In the genomic region with DNA sequence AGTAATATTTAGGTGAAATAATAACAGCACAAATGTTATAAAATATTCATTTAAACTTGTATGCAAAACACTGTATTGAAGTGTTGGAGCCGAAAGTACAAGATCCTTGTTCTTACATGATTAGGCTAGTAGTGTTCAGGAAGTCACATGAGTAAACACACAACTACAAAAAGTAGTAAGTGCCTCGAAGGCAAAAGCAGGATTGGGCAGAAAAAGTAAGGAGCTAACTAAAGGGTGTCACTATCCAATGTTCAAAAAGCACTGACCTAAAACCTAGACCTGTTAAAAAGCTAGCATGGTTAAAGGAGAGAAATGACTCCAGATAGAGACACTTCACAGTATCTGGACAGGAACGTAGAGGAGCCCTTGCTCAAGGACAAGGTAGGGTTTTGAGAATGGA, we compare ENCODE assay signal across 8 mouse cellular contexts. TPM values are rescaled to one million over a fixed set of nuclear protein-coding genes. Genes with fewer than 3 reads are reported as not detected.
DNase-seq lines count a peak whose midpoint lies in the region; ATAC-seq and TF ChIP-seq lines count a peak whose summit lies in the region.

No protein-coding gene starts in this region.

- no peak overlapping the region for H3K9ac ChIP-seq in liver, adult 2 months (ENCODE audit: low read depth, low read length)
- 0 out of 2 replicates have a peak overlapping the region, but pooled peaks have one; percentile 2 for H3K9ac ChIP-seq in embryonic facial prominence, embryonic 11.5 days (replicated peaks; ENCODE audit: low read length)

- H3K27me3 ChIP-seq in liver, adult 2 months (ENCODE audit: control insufficient read depth, insufficient read depth, low read length), result no peaks in the 10 kb centered on the region
- no peaks in the 10 kb centered on the region for H3K27me3 ChIP-seq in embryonic facial prominence, embryonic 11.5 days (ENCODE audit: control insufficient read depth, insufficient read depth, low read length)
- no peaks in the 10 kb centered on the region for H3K27me3 ChIP-seq in limb, embryonic 10.5 days (ENCODE audit: low read depth, poor library complexity, severe bottlenecking)
- no peaks in the 10 kb centered on the region for H3K27me3 ChIP-seq in splenic B cell, adult 2 months (ENCODE audit: control insufficient read depth, insufficient read depth, low read length, poor library complexity, severe bottlenecking)

- H3K27ac ChIP-seq in liver, adult 2 months (replicated peaks; ENCODE audit: insufficient read depth, low read depth, low read length), result no peak overlapping the region
- no peak overlapping the region for H3K27ac ChIP-seq in embryonic facial prominence, embryonic 11.5 days (replicated peaks; ENCODE audit: low read depth, low read length)
- no peak overlapping the region; the same call in 1 of the 2 replicates for H3K27ac ChIP-seq in limb, embryonic 10.5 days

- peak; percentile 23 for DNase-seq in liver, adult 2 months (ENCODE audit: extremely low read depth, low read depth, low spot score)
- DNase-seq in liver, result no peak
- DNase-seq in embryonic facial prominence, embryonic 11.5 days (ENCODE audit: low spot score), result no peak
- no peak for DNase-seq in limb, embryonic 10.5 days (ENCODE audit: low spot score)
- DNase-seq in splenic B cell, adult 2 months (ENCODE audit: low read depth, low spot score), result peak; percentile 7
- no peak for DNase-seq in cerebellum, adult 9-11 months
- no peak for DNase-seq in left cerebral cortex, postnatal 4 days
- no peak for DNase-seq in left cerebral cortex, postnatal 10 days (ENCODE audit: extremely low spot score in 1 of 2, low spot score in 2 of 2)

- 11% methylated on average over 3 of the region's 3 CpGs for WGBS in liver, adult 2 months
- WGBS in embryonic facial prominence, embryonic 11.5 days, result 72% methylated on average over 3 of the region's 3 CpGs
- WGBS in limb, embryonic 10.5 days, result 79% methylated on average over 3 of the region's 3 CpGs

- H3K9me3 ChIP-seq in embryonic facial prominence, embryonic 11.5 days (replicated peaks; ENCODE audit: control insufficient read depth, low read length), result no peaks in the 10 kb centered on the region
- H3K9me3 ChIP-seq in limb, embryonic 10.5 days (replicated peaks), result no peaks in the 10 kb centered on the region

- H3K79me2 ChIP-seq in liver, adult 2 months (ENCODE audit: control insufficient read depth, insufficient read depth, low read length), result no peaks in the 10 kb centered on the region; the same call in 1 of the 2 replicates

- no peak for TF ChIP-seq POLR2A in liver, adult 2 months (IDR thresholded peaks at IDR 0.05; ENCODE audit: extremely low read depth, insufficient read depth, low read length)

- no peak for TF ChIP-seq CTCF in liver, adult 2 months (IDR thresholded peaks at IDR 0.05; ENCODE audit: low read depth, low read length)

- no peak overlapping the region for H3K4me3 ChIP-seq in liver, adult 2 months (ENCODE audit: insufficient read depth, low read depth, low read length)
- H3K4me3 ChIP-seq in embryonic facial prominence, embryonic 11.5 days (ENCODE audit: low read depth, low read length), result peak overlapping the region; percentile 85
- peak overlapping the region; percentile 84 for H3K4me3 ChIP-seq in limb, embryonic 10.5 days

- no peak for ATAC-seq in embryonic facial prominence, embryonic 11.5 days (replicated peaks; ENCODE audit: insufficient number of reproducible peaks, low FRiP score, low TSS enrichment, low read depth)

- H3K36me3 ChIP-seq in liver, adult 2 months (ENCODE audit: control insufficient read depth, insufficient read depth, low read length), result peaks cover 4% of the 10 kb centered on the region
- H3K36me3 ChIP-seq in embryonic facial prominence, embryonic 11.5 days (replicated peaks; ENCODE audit: control insufficient read depth, insufficient read depth, low read depth, low read length), result no peaks in the 10 kb centered on the region
- peaks cover 34% of the 10 kb centered on the region for H3K36me3 ChIP-seq in limb, embryonic 10.5 days
- 0 out of 2 replicates have a peak, but pooled peaks cover 1% of the 10 kb centered on the region for H3K36me3 ChIP-seq in splenic B cell, adult 2 months (ENCODE audit: control insufficient read depth, insufficient read depth, low read length, poor library complexity, severe bottlenecking)

- peaks cover 3% of the 10 kb centered on the region for H3K4me1 ChIP-seq in liver, adult 2 months (ENCODE audit: control insufficient read depth, insufficient read depth, low read length)
- no peaks in the 10 kb centered on the region for H3K4me1 ChIP-seq in embryonic facial prominence, embryonic 11.5 days (ENCODE audit: control insufficient read depth, insufficient read depth, low read length)
- peaks cover 16% of the 10 kb centered on the region for H3K4me1 ChIP-seq in limb, embryonic 10.5 days

- peak overlapping the region; percentile 52 for H3K4me2 ChIP-seq in embryonic facial prominence, embryonic 11.5 days (ENCODE audit: low read depth, low read length)

- intact Hi-C loops in left cerebral cortex, postnatal 4 days (cut with DNase I), result no loop called here
- intact Hi-C loops in left cerebral cortex, postnatal 10 days (cut with DNase I), result no loop called here

RNA-seq across cellular contexts. Expression of a gene that starts 0.9 kb away (rescaled TPM):
- total RNA-seq in liver, adult 2 months (2014; rRNA removed), result 1.3 and 1.5 TPM in 2 replicates
- polyA plus RNA-seq in liver, adult 2 months (2012; rRNA removed), result 0.12 and 0.27 TPM in 2 replicates
- polyA plus RNA-seq in embryonic facial prominence, embryonic 11.5 days (2014; fragmentation: Nextera tagmentation; extraction: Ambion mirVana), result 84.3 and 100 TPM in 2 replicates
- 92.0 and 92.9 TPM in 2 replicates for polyA plus RNA-seq in limb, embryonic 10.5 days (2016; fragmentation: Nextera tagmentation; extraction: Ambion mirVana)
- total RNA-seq in left cerebral cortex, postnatal 4 days (2021), result 1 to 10 TPM; 3.4 to 5.1 TPM
- total RNA-seq in left cerebral cortex, postnatal 10 days (2021), result 1 to 10 TPM; 1.9 to 2.4 TPM

RNA-seq across cellular contexts. Expression of a gene that starts 1.2 kb away (rescaled TPM):
- 9.5 and 11.2 TPM in 2 replicates for total RNA-seq in liver, adult 2 months (2014; rRNA removed)
- 0.90 and 1.0 TPM in 2 replicates for polyA plus RNA-seq in liver, adult 2 months (2012; rRNA removed)
- 15.4 and 19.3 TPM in 2 replicates for polyA plus RNA-seq in embryonic facial prominence, embryonic 11.5 days (2014; fragmentation: Nextera tagmentation; extraction: Ambion mirVana)
- polyA plus RNA-seq in limb, embryonic 10.5 days (2016; fragmentation: Nextera tagmentation; extraction: Ambion mirVana), result 17.7 and 21.2 TPM in 2 replicates
- 10 to 100 TPM; 10.9 to 12.5 TPM for total RNA-seq in left cerebral cortex, postnatal 4 days (2021)
- 10 to 100 TPM; 11.5 to 11.7 TPM for total RNA-seq in left cerebral cortex, postnatal 10 days (2021)

RNA-seq across cellular contexts. Expression of a gene that starts 48.9 kb away (rescaled TPM):
- total RNA-seq in liver, adult 2 months (2014; rRNA removed), result 14.4 and 19.5 TPM in 2 replicates
- polyA plus RNA-seq in liver, adult 2 months (2012; rRNA removed), result 1.3 and 1.7 TPM in 2 replicates
- 26.7 and 28.4 TPM in 2 replicates for polyA plus RNA-seq in embryonic facial prominence, embryonic 11.5 days (2014; fragmentation: Nextera tagmentation; extraction: Ambion mirVana)
- 15.2 and 19.2 TPM in 2 replicates for polyA plus RNA-seq in limb, embryonic 10.5 days (2016; fragmentation: Nextera tagmentation; extraction: Ambion mirVana)
- 10 to 100 TPM; 52.2 to 53.0 TPM for total RNA-seq in left cerebral cortex, postnatal 4 days (2021)
- total RNA-seq in left cerebral cortex, postnatal 10 days (2021), result 10 to 100 TPM; 54.8 to 58.1 TPM

RNA-seq across cellular contexts. Expression of a gene that starts 49.2 kb away (rescaled TPM):
- 23.6 and 26.3 TPM in 2 replicates for total RNA-seq in liver, adult 2 months (2014; rRNA removed)
- polyA plus RNA-seq in liver, adult 2 months (2012; rRNA removed), result 4.6 and 6.3 TPM in 2 replicates
- 75.6 and 82.2 TPM in 2 replicates for polyA plus RNA-seq in embryonic facial prominence, embryonic 11.5 days (2014; fragmentation: Nextera tagmentation; extraction: Ambion mirVana)
- polyA plus RNA-seq in limb, embryonic 10.5 days (2016; fragmentation: Nextera tagmentation; extraction: Ambion mirVana), result 70.3 and 71.1 TPM in 2 replicates
- 10 to 100 TPM; 47.3 to 50.4 TPM for total RNA-seq in left cerebral cortex, postnatal 4 days (2021)
- total RNA-seq in left cerebral cortex, postnatal 10 days (2021), result 10 to 100 TPM; 46.4 to 47.0 TPM

Comparison
In these comparisons a context has a peak if more than half of its experiments do, and no peak if none do; other contexts are left out.
1. DNase-seq: peak in liver, adult 2 months (single experiment) and splenic B cell, adult 2 months (single experiment); none in liver (single experiment), embryonic facial prominence, embryonic 11.5 days (single experiment), limb, embryonic 10.5 days (single experiment), cerebellum, adult 9-11 months (single experiment), left cerebral cortex, postnatal 4 days (single experiment) and left cerebral cortex, postnatal 10 days (0 of 2).